Mouse (Mus musculus) erythroblast, embryonic 14.5 days (primary cell): Measurements from ENCODE around the gene Mfsd2a. TPM values are rescaled to one million over a fixed set of nuclear protein-coding genes. Genes with fewer than 3 reads are reported as not detected.

ENCODE experiments used
- H3K27me3 ChIP-seq: 2 replicates; pipeline ENCODE4 v1.6.1; 2012; ENCODE audit warnings: inconsistent platforms; ENCODE audit not compliant: control insufficient read depth
- H3K36me3 ChIP-seq: 2 replicates; pipeline ENCODE4 v1.6.1; 2012; ENCODE audit warnings: mild to moderate bottlenecking, inconsistent platforms; ENCODE audit not compliant: control insufficient read depth
- H3K4me1 ChIP-seq: 2 replicates; pipeline ENCODE4 v1.6.1; 2012; ENCODE audit warnings: inconsistent platforms; ENCODE audit not compliant: control insufficient read depth
- H3K4me3 ChIP-seq: replicated peaks from 2 replicates; pipeline ENCODE3; 2012; ENCODE audit warnings: moderate library complexity, mild to moderate bottlenecking, inconsistent platforms
- H3K9me3 ChIP-seq: 2 replicates; pipeline ENCODE4 v1.6.1; 2012; ENCODE audit warnings: low read length, inconsistent platforms, mixed read lengths; ENCODE audit not compliant: control insufficient read depth
- GATA1 ChIP-seq: IDR thresholded peaks from 2 replicates; pipeline ENCODE4 v1.6.1; 2012; ENCODE audit warnings: low read length, inconsistent platforms, mixed read lengths
- TAL1 ChIP-seq: IDR thresholded peaks from 3 replicates; pipeline ENCODE4 v1.6.1; 2012; ENCODE audit warnings: low read length, inconsistent platforms, mixed read lengths
- polyA plus RNA-seq: library from polyadenylated mRNA; stranded (reverse); fragments of >175 nt; gene quantifications from 2 replicates; pipeline ENCODE4 v1.2.3, GENCODE M21; 2012

Gene Mfsd2a
- polyA plus RNA-seq, 1 experiment, result not detected

GRCm38 (mm10) chr4:122949096-122949495, 11.9 kb downstream of the Mfsd2a start:
- no peaks in the 10 kb centered on the region for H3K9me3 ChIP-seq
- no peaks in the 10 kb centered on the region for H3K4me1 ChIP-seq
- TF ChIP-seq GATA1, result no peak
- no peak for TF ChIP-seq TAL1

GRCm38 (mm10) chr4:122947223-122947622, 13.8 kb downstream of the Mfsd2a start:
- Histone ChIP-seq H3K4me1 (no peaks in the 10 kb centered on the region), H3K9me3 (no peaks in the 10 kb centered on the region), H3K4me3 (no peak overlapping the region), H3K36me3 (no peaks in the 10 kb centered on the region), H3K27me3 (no peaks in the 10 kb centered on the region)
- no peak for TF ChIP-seq TAL1
- no peak for TF ChIP-seq GATA1

More at GRCm38 (mm10) chr4:122949096-122949495, 11.9 kb downstream of the Mfsd2a start:
- H3K27me3 ChIP-seq, result no peaks in the 10 kb centered on the region
- H3K36me3 ChIP-seq, result no peaks in the 10 kb centered on the region
- H3K4me3 ChIP-seq, result no peak overlapping the region

- Histone ChIP-seq H3K36me3 (no peaks in the 10 kb centered on the region), H3K9me3 (no peaks in the 10 kb centered on the region), H3K27me3 (no peaks in the 10 kb centered on the region; the same call in 1 of the 2 replicates), H3K4me3 (no peak overlapping the region), H3K4me1 (no peaks in the 10 kb centered on the region)
- TF ChIP-seq GATA1 (no peak), TAL1 (no peak)
These were observed 16.6 kb downstream of the Mfsd2a start for GRCm38 (mm10) chr4:122944408-122944807.

DNA sequence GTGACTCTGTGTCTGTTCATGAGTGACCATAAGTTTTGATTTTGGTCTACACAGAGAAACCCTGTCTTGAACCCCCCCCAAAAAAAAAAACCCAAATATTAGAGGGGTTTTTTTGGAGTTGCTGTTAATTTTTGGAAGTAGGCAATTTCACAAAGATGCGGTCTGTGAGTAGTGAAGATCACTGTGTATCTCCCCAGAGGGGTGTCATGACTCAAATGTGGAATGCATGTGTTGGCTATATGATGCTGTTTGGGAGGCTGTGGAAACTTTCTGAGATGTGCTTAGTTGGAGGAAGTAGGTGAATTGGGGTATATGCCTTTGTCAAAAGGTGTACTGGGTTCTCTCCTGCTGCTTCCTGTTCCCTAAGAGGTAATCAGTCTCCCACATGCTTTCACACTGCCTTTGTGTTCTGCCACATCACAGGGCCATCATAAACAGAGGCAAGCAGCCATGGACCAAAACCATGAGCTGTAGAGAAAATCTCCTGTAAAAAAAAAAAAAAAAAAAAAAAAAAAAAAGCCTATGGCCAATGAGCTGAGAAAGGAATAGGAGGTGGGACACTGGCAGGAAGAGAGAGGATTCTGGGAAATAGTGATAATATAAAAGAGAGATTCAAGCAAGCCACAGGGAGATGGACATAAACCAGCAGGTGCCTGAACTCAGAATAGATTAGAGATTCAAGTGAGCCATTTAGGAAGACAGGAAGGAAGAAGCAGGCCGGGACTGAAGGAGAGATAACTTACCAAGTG, 21.8 kb downstream of the Mfsd2a start:
- TF ChIP-seq TAL1, result no peak
- no peak for TF ChIP-seq GATA1
- Histone ChIP-seq H3K4me1 (no peaks in the 10 kb centered on the region), H3K27me3 (no peaks in the 10 kb centered on the region; the same call in 1 of the 2 replicates), H3K9me3 (no peaks in the 10 kb centered on the region), H3K36me3 (no peaks in the 10 kb centered on the region), H3K4me3 (no peak overlapping the region)

- Histone ChIP-seq H3K4me3 (no peak overlapping the region), H3K36me3 (no peaks in the 10 kb centered on the region), H3K9me3 (no peaks in the 10 kb centered on the region), H3K27me3 (no peaks in the 10 kb centered on the region; the same call in 1 of the 2 replicates), H3K4me1 (no peaks in the 10 kb centered on the region)
- TF ChIP-seq GATA1, result no peak
- TF ChIP-seq TAL1, result no peak
These were observed 23.5 kb downstream of the Mfsd2a start for GRCm38 (mm10) chr4:122937489-122937888.

DNA sequence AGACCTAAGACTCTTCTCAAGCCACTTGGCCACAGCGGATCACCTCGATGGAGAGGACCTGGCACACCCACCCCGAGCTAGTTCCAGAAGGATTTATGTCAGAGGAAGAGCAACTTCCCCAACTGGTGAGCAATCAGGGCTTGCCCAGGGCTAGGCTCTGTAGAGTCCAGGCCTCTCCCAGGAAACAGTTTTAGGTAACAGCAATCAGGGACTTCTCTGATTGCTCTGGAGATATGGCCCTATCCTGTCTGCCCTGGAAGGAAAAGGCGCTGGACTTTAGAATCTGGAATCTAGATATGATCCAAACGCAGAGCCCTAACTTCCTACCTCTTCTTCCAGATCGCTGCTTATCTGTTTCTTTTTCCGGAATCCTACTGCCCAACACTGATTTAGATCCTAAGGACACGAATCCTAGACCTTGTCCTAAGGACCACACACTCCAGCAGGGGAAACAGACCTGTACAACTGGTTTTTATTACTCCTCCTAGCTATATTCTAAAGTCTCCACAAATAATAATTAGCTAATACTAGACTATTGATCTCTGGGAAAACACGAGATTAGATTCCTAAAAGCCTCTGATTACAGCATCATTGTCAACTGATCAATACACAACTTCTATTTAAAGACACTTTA, 25.4 kb downstream of the Mfsd2a start:
- H3K36me3 ChIP-seq, result no peaks in the 10 kb centered on the region
- no peaks in the 10 kb centered on the region for H3K27me3 ChIP-seq
- no peaks in the 10 kb centered on the region for H3K9me3 ChIP-seq
- TF ChIP-seq GATA1 (no peak), TAL1 (no peak)
- no peak overlapping the region for H3K4me3 ChIP-seq
- H3K4me1 ChIP-seq, result no peaks in the 10 kb centered on the region

GRCm38 (mm10) chr4:122933857-122934256, 27.1 kb downstream of the Mfsd2a start:
- TF ChIP-seq TAL1 (no peak), GATA1 (no peak)
- Histone ChIP-seq H3K4me1 (no peaks in the 10 kb centered on the region), H3K9me3 (no peaks in the 10 kb centered on the region), H3K36me3 (no peaks in the 10 kb centered on the region), H3K4me3 (no peak overlapping the region), H3K27me3 (no peaks in the 10 kb centered on the region)

GRCm38 (mm10) chr4:122933051-122933591, 27.9 kb downstream of the Mfsd2a start:
- H3K4me3 ChIP-seq, result no peak overlapping the region
- TF ChIP-seq GATA1 (no peak), TAL1 (no peak)

DNA sequence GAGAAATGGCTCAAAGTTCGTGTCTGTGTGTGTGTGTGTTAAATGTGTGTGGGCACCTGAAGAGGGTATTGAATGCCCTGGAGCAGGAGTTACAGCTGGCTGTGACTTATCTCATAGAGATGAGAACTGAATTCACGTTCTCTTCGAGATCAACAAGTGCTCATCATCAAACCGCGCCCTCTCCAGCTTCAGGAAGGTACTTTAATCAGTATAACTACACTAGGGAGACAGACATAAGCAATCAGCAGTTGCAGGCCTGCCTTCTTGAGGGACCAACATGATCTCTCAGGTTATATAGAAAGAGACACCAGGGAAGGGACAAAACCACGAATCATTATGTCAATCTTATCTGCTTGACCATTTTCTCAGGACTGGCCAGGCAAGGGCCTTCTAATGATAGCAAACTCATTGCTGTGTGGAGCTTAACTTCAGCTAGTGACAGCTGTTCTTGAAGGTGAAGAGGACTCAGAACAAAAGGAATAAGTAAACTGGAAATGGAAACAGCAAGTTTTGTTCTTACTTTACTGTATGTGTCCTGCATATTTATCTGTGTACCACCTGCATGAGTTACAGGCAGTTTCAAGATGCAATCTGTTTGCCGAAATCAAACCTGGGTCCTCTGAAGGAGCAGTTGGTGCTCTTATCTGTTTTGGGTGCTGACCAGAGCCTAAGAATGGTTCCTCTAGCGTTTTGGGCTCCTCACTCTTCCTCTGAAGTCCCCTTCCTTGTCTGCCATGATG, 28.6 kb downstream of the Mfsd2a start:
- TF ChIP-seq GATA1 (no peak), TAL1 (no peak)
- Histone ChIP-seq H3K36me3 (no peaks in the 10 kb centered on the region), H3K4me3 (no peak overlapping the region), H3K4me1 (no peaks in the 10 kb centered on the region), H3K27me3 (no peaks in the 10 kb centered on the region), H3K9me3 (no peaks in the 10 kb centered on the region)

More at GRCm38 (mm10) chr4:122933051-122933591, 27.9 kb downstream of the Mfsd2a start:
- H3K36me3 ChIP-seq, result no peaks in the 10 kb centered on the region
- H3K9me3 ChIP-seq, result no peaks in the 10 kb centered on the region
- H3K27me3 ChIP-seq, result no peaks in the 10 kb centered on the region
- no peaks in the 10 kb centered on the region for H3K4me1 ChIP-seq
